Mouse (Mus musculus): ENCODE measurements at regions not wholly inside any gene's neighbourhood (a gene's known extent, or its start where the extent isn't known, plus 50 kb on each side); places are given as distances from the start of the nearest gene placed in this dataset.

- TF ChIP-seq MAFK (IDR thresholded peaks at IDR 0.05; ENCODE audit: borderline replicate concordance, low read depth, low read length): no peak
- TF ChIP-seq KAT2A (conservative IDR thresholded peaks at IDR 0.05; ENCODE audit: low read depth, low read length): no peak
- TF ChIP-seq USF1 (IDR thresholded peaks at IDR 0.05; ENCODE audit: low read depth, low read length): no peak
Observed at GRCm38 (mm10) chr11:91098186-91098585, 410.0 kb upstream of the Tom1l1 start.
